Mouse (Mus musculus): Measurements from ENCODE around the gene 1700025G04Rik. TPM values are rescaled to one million over a fixed set of nuclear protein-coding genes. Genes with fewer than 3 reads are reported as not detected.
A peak's percentile ranks its signal among the peaks of the same experiment; 100 is the strongest.
"Not testable (repeated sequence)": the region's sequence is repeated elsewhere in the genome, so short reads cannot be mapped to it uniquely, and the experiment has no call there.

1700025G04Rik gene
- total RNA-seq, 2 experiments from 2014 or later: 38.9 to 41.0 TPM

GRCm38 (mm10) chr1:151851051-151851848 is 238.7 kb downstream of the 1700025G04Rik start:
- no peak for DNase-seq

GRCm38 (mm10) chr1:151849993-151850608 is 239.8 kb downstream of the 1700025G04Rik start:
- DNase-seq: no peak

- DNase-seq: no peak
These were observed 241.6 kb downstream of the 1700025G04Rik start for GRCm38 (mm10) chr1:151848286-151848685.

GRCm38 (mm10) chr1:151845926-151846782 is 243.8 kb downstream of the 1700025G04Rik start:
- DNase-seq: no peak

- DNase-seq: no peak
These were observed 244.6 kb downstream of the 1700025G04Rik start for GRCm38 (mm10) chr1:151845252-151845832.

GRCm38 (mm10) chr1:151840345-151840744 is 249.6 kb downstream of the 1700025G04Rik start:
- not testable (repeated sequence) for DNase-seq

- DNase-seq: no peak
These were observed 254.7 kb downstream of the 1700025G04Rik start for GRCm38 (mm10) chr1:151835261-151835660.

GRCm38 (mm10) chr1:151831791-151832190 is 258.1 kb downstream of the 1700025G04Rik start:
- no peak for DNase-seq

GRCm38 (mm10) chr1:151825065-151825464 is 264.9 kb downstream of the 1700025G04Rik start:
- DNase-seq: no peak

GRCm38 (mm10) chr1:151820457-151820856 is 269.5 kb downstream of the 1700025G04Rik start:
- peak; percentile 63 to 90 for DNase-seq

- DNase-seq: no peak
These were observed 270.7 kb downstream of the 1700025G04Rik start for GRCm38 (mm10) chr1:151819190-151819589.

- DNase-seq: no peak
These were observed 273.9 kb downstream of the 1700025G04Rik start for GRCm38 (mm10) chr1:151816051-151816450.

GRCm38 (mm10) chr1:151812004-151812712 is 277.8 kb downstream of the 1700025G04Rik start:
- DNase-seq: no peak

GRCm38 (mm10) chr1:151811456-151811855 is 278.5 kb downstream of the 1700025G04Rik start:
- no peak for DNase-seq

GRCm38 (mm10) chr1:151810628-151811421 is 279.1 kb downstream of the 1700025G04Rik start:
- no peak for DNase-seq

- DNase-seq: no peak
These were observed 282.6 kb downstream of the 1700025G04Rik start for GRCm38 (mm10) chr1:151807286-151807685.

GRCm38 (mm10) chr1:151802795-151803194 is 287.1 kb downstream of the 1700025G04Rik start:
- not testable (repeated sequence) for DNase-seq

Measured in heart, adult 18-20 months (tissue).